Mouse (Mus musculus) MEL (cell line): ENCODE measurements around the gene Tnfrsf12a. TPM values are rescaled to one million over a fixed set of nuclear protein-coding genes. Genes with fewer than 3 reads are reported as not detected.

Experiments used
- DNase-seq: peaks from one replicate; pipeline ENCODE4 v3.0.0; 2011; ENCODE audit warnings: low read depth, low spot score
- H3K27ac ChIP-seq: 2 replicates; pipeline ENCODE4 v1.5.1; 2012; ENCODE audit warnings: low read depth, mild to moderate bottlenecking, control low read depth, low read length, moderate library complexity; ENCODE audit not compliant: control insufficient read depth
- H3K27me3 ChIP-seq, 2 experiments: fragments of 150-350 bp in 1 of 2; sonication (generic) in 1 of 2; 2 replicates each; pipeline ENCODE4 v1.6.1; 2012; ENCODE audit warnings: low read length in 2 of 2, mild to moderate bottlenecking in 2 of 2, improper control_type of control experiment in 1 of 2, moderate library complexity in 1 of 2; ENCODE audit not compliant: insufficient read depth in 2 of 2, control insufficient read depth in 1 of 2
- H3K36me3 ChIP-seq, 2 experiments: 2 replicates each; pipeline ENCODE4 v1.6.1; 2012 to 2014; ENCODE audit warnings: low read length in 2 of 2, improper control_type of control experiment in 1 of 2, inconsistent platforms in 1 of 2, mild to moderate bottlenecking in 1 of 2; ENCODE audit not compliant: insufficient read depth in 2 of 2, control insufficient read depth in 1 of 2
- H3K4me1 ChIP-seq, 2 experiments: fragments of 150-350 bp in 1 of 2; sonication (generic) in 1 of 2; 2 replicates each; pipeline ENCODE4 v1.6.1; 2012; ENCODE audit warnings: low read length in 2 of 2, improper control_type of control experiment in 1 of 2, mild to moderate bottlenecking in 1 of 2; ENCODE audit not compliant: insufficient read depth in 2 of 2, control insufficient read depth in 1 of 2
- H3K4me3 ChIP-seq, 2 experiments: fragments of 150-350 bp in 1 of 2; sonication (generic) in 1 of 2; 2 replicates each; pipeline ENCODE4 v1.5.1; 2012; ENCODE audit warnings: low read depth in 2 of 2, low read length in 2 of 2, mild to moderate bottlenecking in 2 of 2, moderate library complexity in 2 of 2, control low read depth in 1 of 2, improper control_type of control experiment in 1 of 2; ENCODE audit not compliant: control insufficient read depth in 1 of 2, insufficient read depth in 1 of 2
- H3K79me2 ChIP-seq: 2 replicates; pipeline ENCODE4 v1.6.1; 2012; ENCODE audit warnings: mild to moderate bottlenecking, low read length, moderate library complexity; ENCODE audit not compliant: control insufficient read depth, poor library complexity, insufficient read depth
- H3K9ac ChIP-seq: 2 replicates; pipeline ENCODE4 v1.6.1; 2012; ENCODE audit warnings: low read depth, mild to moderate bottlenecking, control low read depth, low read length, moderate library complexity; ENCODE audit not compliant: control insufficient read depth, poor library complexity, severe bottlenecking
- H3K9me3 ChIP-seq: fragments of 150-350 bp; sonication (generic); replicated peaks from 2 replicates; pipeline ENCODE4 v1.6.1; 2012; ENCODE audit warnings: mild to moderate bottlenecking, low read length, improper control_type of control experiment, moderate library complexity; ENCODE audit not compliant: insufficient read depth
- BHLHE40 ChIP-seq: IDR thresholded peaks from 2 replicates; pipeline ENCODE4 v1.6.1; 2012; ENCODE audit warnings: low read depth, mild to moderate bottlenecking, inconsistent platforms, low read length, improper control_type of control experiment, borderline replicate concordance
- CHD1 ChIP-seq: IDR thresholded peaks from 2 replicates; pipeline ENCODE4 v1.6.1; 2012; ENCODE audit warnings: low read depth, mild to moderate bottlenecking, inconsistent platforms, low read length, improper control_type of control experiment
- ELF1 ChIP-seq: IDR thresholded peaks from 2 replicates; pipeline ENCODE4 v1.6.1; 2014; ENCODE audit warnings: low read depth, mild to moderate bottlenecking, inconsistent platforms, low read length, improper control_type of control experiment, moderate library complexity
- GATA1 ChIP-seq: IDR thresholded peaks from 2 replicates; pipeline ENCODE4 v1.6.1; 2011; ENCODE audit warnings: low read depth, low read length, improper control_type of control experiment
- JUND ChIP-seq: IDR thresholded peaks from 2 replicates; pipeline ENCODE4 v1.6.1; 2011; ENCODE audit warnings: low read depth, mild to moderate bottlenecking, improper control_type of control experiment, low read length
- KAT2A ChIP-seq: conservative IDR thresholded peaks from 2 replicates; pipeline ENCODE4 v1.6.1; 2012; ENCODE audit warnings: low read depth, low read length, improper control_type of control experiment, inconsistent platforms
- MAFK ChIP-seq: IDR thresholded peaks from 2 replicates; pipeline ENCODE4 v1.6.1; 2011; ENCODE audit warnings: low read depth, mild to moderate bottlenecking, low read length, improper control_type of control experiment, borderline replicate concordance
- MAX ChIP-seq: IDR thresholded peaks from 2 replicates; pipeline ENCODE4 v1.6.1; 2011; ENCODE audit warnings: low read length, improper control_type of control experiment
- MXI1 ChIP-seq: IDR thresholded peaks from 2 replicates; pipeline ENCODE4 v1.6.1; 2011; ENCODE audit warnings: mild to moderate bottlenecking, low read depth, low read length, improper control_type of control experiment
- MYC ChIP-seq: IDR thresholded peaks from 2 replicates; pipeline ENCODE4 v1.6.1; 2011; ENCODE audit warnings: low read depth, mild to moderate bottlenecking, low read length, improper control_type of control experiment, moderate library complexity
- NRF1 ChIP-seq: IDR thresholded peaks from 2 replicates; pipeline ENCODE4 v1.6.1; 2014; ENCODE audit warnings: low read depth, mild to moderate bottlenecking, inconsistent platforms, low read length, improper control_type of control experiment, moderate library complexity; ENCODE audit not compliant: poor library complexity, insufficient read depth, severe bottlenecking
- POLR2A ChIP-seq, 2 experiments: IDR thresholded peaks; 2 replicates each; pipeline ENCODE4 v1.6.1; 2011 to 2012; ENCODE audit warnings: low read length in 2 of 2, mild to moderate bottlenecking in 2 of 2, control low read depth in 1 of 2, improper control_type of control experiment in 1 of 2, low read depth in 1 of 2, moderate library complexity in 1 of 2; ENCODE audit not compliant: control insufficient read depth in 1 of 2, insufficient read depth in 1 of 2, poor library complexity in 1 of 2
- POLR2AphosphoS5 ChIP-seq: IDR thresholded peaks from 2 replicates; pipeline ENCODE4 v1.6.1; 2012; ENCODE audit warnings: low read depth, borderline replicate concordance, mild to moderate bottlenecking, inconsistent platforms, low read length, moderate library complexity, mixed read lengths
- TAL1 ChIP-seq: IDR thresholded peaks from 2 replicates; pipeline ENCODE4 v1.6.1; 2012; ENCODE audit warnings: mild to moderate bottlenecking, inconsistent platforms, low read length, moderate library complexity, mixed read lengths
- TCF12 ChIP-seq: IDR thresholded peaks from 2 replicates; pipeline ENCODE4 v1.6.1; 2014; ENCODE audit warnings: low read depth, mild to moderate bottlenecking, inconsistent platforms, low read length, improper control_type of control experiment, moderate library complexity
- USF1 ChIP-seq: IDR thresholded peaks from 2 replicates; pipeline ENCODE4 v1.6.1; 2014; ENCODE audit warnings: low read depth, mild to moderate bottlenecking, inconsistent platforms, low read length, improper control_type of control experiment, moderate library complexity
- USF2 ChIP-seq, 2 experiments: IDR thresholded peaks; 2 replicates each; pipeline ENCODE4 v1.6.1; 2011 to 2012; ENCODE audit warnings: improper control_type of control experiment in 2 of 2, low read length in 2 of 2, borderline replicate concordance in 1 of 2, inconsistent platforms in 1 of 2, low read depth in 1 of 2, mild to moderate bottlenecking in 1 of 2; ENCODE audit not compliant: insufficient read depth in 1 of 2
- ZKSCAN1 ChIP-seq: IDR thresholded peaks from 2 replicates; pipeline ENCODE4 v1.6.1; 2012; ENCODE audit warnings: low read depth, mild to moderate bottlenecking, inconsistent platforms, low read length, improper control_type of control experiment, moderate library complexity
- polyA plus RNA-seq, 2 experiments: library from polyadenylated mRNA; stranded (reverse) in 1 of 2; unstranded in 1 of 2; fragments of >175 nt in 1 of 2; fragments of >200 nt in 1 of 2; gene quantifications; 2 replicates each; pipeline versions ENCODE4 v1.2.1 to v1.2.4; 2012; ENCODE audit warnings: low replicate concordance in 2 of 2, low read depth in 1 of 2; ENCODE audit not compliant: insufficient read length in 2 of 2, insufficient read depth in 1 of 2, missing spikeins in 1 of 2
- total RNA-seq: library from RNA; depleted of rRNA; stranded (reverse); fragments of 300-350 nt; gene quantifications from 2 replicates; pipeline ENCODE4 v1.2.3, GENCODE M21; 2012

Tnfrsf12a gene
- total and polyA plus RNA-seq, 3 experiments, result 14.7 to 18.8 TPM; not detected in 1

- TF ChIP-seq GATA1 (no peak), MYC (no peak), TCF12 (no peak), BHLHE40 (no peak), USF1 (no peak), KAT2A (no peak), MAX (no peak), CHD1 (no peak), MAFK (no peak), TAL1 (no peak), NRF1 (no peak), USF2 (IDR thresholded peaks at IDR 0.05; ENCODE audit: borderline replicate concordance in 1 of 2, insufficient read depth in 1 of 2, low read depth in 1 of 2, low read length in 2 of 2) (no peak), ZKSCAN1 (no peak), POLR2A (IDR thresholded peaks at IDR 0.05; ENCODE audit: control insufficient read depth in 1 of 2, insufficient read depth in 1 of 2, low read depth in 1 of 2, low read length in 2 of 2, poor library complexity in 1 of 2) (no peak), MXI1 (no peak), JUND (no peak)
- H3K4me1 ChIP-seq, result no peaks in the 10 kb centered on the region
- H3K36me3 ChIP-seq, result no peaks in the 10 kb centered on the region
- H3K79me2 ChIP-seq, result no peaks in the 10 kb centered on the region
- no peak overlapping the region for H3K9ac ChIP-seq
- H3K27ac ChIP-seq, result no peak overlapping the region
- no peak overlapping the region for H3K4me3 ChIP-seq
- no peak for DNase-seq
- peaks cover 2 to 4% of the 10 kb centered on the region in 2 experiments for H3K27me3 ChIP-seq
- H3K9me3 ChIP-seq, result no peaks in the 10 kb centered on the region
Measured at GRCm38 (mm10) chr17:23653324-23653723, 23.9 kb downstream of the Tnfrsf12a start.

DNA sequence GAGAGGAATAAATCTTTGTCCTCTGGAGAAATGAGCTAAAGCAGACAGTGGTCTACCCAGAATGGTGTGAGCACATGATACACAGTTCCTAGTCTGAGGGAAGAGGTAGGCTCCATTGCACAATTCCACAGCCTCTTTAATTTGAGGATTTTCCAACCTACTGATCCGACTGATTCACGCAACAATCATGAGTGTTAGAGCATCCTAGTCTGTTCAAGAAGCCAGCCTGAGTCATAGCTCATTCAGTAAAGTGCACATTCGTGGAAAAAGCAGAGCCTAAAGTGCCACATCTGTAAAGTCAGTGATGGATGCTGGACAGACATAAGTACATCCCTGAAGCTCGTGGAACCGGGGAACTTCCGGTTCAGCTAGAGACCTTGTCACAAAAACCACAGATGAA is 25.9 kb downstream of the Tnfrsf12a start:
- no peak overlapping the region for H3K4me3 ChIP-seq
- no peak overlapping the region for H3K27ac ChIP-seq
- no peak overlapping the region for H3K9ac ChIP-seq
- H3K36me3 ChIP-seq, result no peaks in the 10 kb centered on the region
- no peaks in the 10 kb centered on the region for H3K9me3 ChIP-seq
- peaks cover 2 to 4% of the 10 kb centered on the region in 2 experiments for H3K27me3 ChIP-seq
- no peaks in the 10 kb centered on the region for H3K79me2 ChIP-seq
- H3K4me1 ChIP-seq, result no peaks in the 10 kb centered on the region
- no peak for TF ChIP-seq MYC
- TF ChIP-seq POLR2A (IDR thresholded peaks at IDR 0.05; ENCODE audit: control insufficient read depth in 1 of 2, insufficient read depth in 1 of 2, low read depth in 1 of 2, low read length in 2 of 2, poor library complexity in 1 of 2), result no peak
- no peak for TF ChIP-seq ELF1
- no peak for TF ChIP-seq POLR2AphosphoS5
- no peak for DNase-seq
